ENCODE assay signal across 7 mouse cellular contexts in the genomic region with DNA sequence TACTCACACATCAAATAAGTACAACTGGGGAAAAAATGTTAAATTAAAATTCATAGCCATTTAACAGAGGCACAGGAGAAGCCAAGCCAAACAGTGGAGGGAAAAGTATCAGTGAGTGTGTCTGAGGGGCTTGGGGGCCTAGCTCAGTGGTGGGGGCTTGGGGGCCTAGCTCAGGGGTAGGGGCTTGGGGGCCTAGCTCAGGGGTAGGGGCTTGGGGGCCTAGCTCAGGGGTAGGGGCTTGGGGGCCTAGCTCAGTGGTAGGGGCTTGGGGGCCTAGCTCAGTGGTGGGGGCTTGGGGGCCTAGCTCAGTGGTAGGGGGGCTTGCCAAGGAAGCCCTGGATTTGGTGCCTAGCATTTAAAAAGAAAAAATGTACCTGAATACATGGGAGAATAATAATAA.
DNase-seq lines count a peak whose midpoint lies in the region; ATAC-seq and TF ChIP-seq lines count a peak whose summit lies in the region.
"Not testable (repeated sequence)": the region's sequence is repeated elsewhere in the genome, so short reads cannot be mapped to it uniquely, and the experiment has no call there.

No protein-coding gene starts in this region.

- ATAC-seq in heart, embryonic 11.5 days (replicated peaks; ENCODE audit: insufficient number of reproducible peaks, low FRiP score, low TSS enrichment) = peak; percentile 85
- peak; percentile 78 for ATAC-seq in hindbrain, embryonic 15.5 days (ENCODE audit: low FRiP score, low read depth)
- ATAC-seq in liver, embryonic 15.5 days (ENCODE audit: insufficient read depth) = peak; percentile 70; the same call in 1 of the 2 replicates
- ATAC-seq in neural tube, embryonic 12.5 days (ENCODE audit: low FRiP score, low read depth) = peak; percentile 80

- H3K36me3 ChIP-seq in forebrain, embryonic 10.5 days (replicated peaks); heart, embryonic 11.5 days (ENCODE audit: control insufficient read depth, insufficient read depth, low read length); hindbrain, embryonic 15.5 days; liver, embryonic 15.5 days (replicated peaks); midbrain, embryonic 10.5 days; neural tube, embryonic 12.5 days: not testable (repeated sequence)

- not testable (repeated sequence) for H3K27me3 ChIP-seq in forebrain, embryonic 10.5 days (ENCODE audit: poor library complexity, severe bottlenecking); heart, embryonic 11.5 days (ENCODE audit: control insufficient read depth, insufficient read depth, low read length); hindbrain, embryonic 15.5 days; liver, embryonic 15.5 days; neural tube, embryonic 12.5 days (replicated peaks)
- peaks cover 47% of the 10 kb centered on the region for H3K27me3 ChIP-seq in midbrain, embryonic 10.5 days (ENCODE audit: low read depth, poor library complexity, severe bottlenecking)

- TF ChIP-seq CTCF in layer of hippocampus, adult 2 months (conservative IDR thresholded peaks at IDR 0.05) = not testable (repeated sequence)

- H3K9ac ChIP-seq in heart, embryonic 11.5 days (ENCODE audit: low read depth, low read length); hindbrain, embryonic 15.5 days; liver, embryonic 15.5 days; neural tube, embryonic 12.5 days: not testable (repeated sequence)

- peak overlapping the region; percentile 76 for H3K27ac ChIP-seq in forebrain, embryonic 10.5 days
- H3K27ac ChIP-seq in heart, embryonic 11.5 days (ENCODE audit: low read depth, low read length); hindbrain, embryonic 15.5 days (replicated peaks); liver, embryonic 15.5 days (replicated peaks); neural tube, embryonic 12.5 days: not testable (repeated sequence)
- H3K27ac ChIP-seq in layer of hippocampus, adult 2 months = peak overlapping the region; percentile 82
- peak overlapping the region; percentile 63; the same call in 1 of the 2 replicates for H3K27ac ChIP-seq in midbrain, embryonic 10.5 days (replicated peaks)

- not testable (repeated sequence) for DNase-seq in forebrain, embryonic 10.5 days (ENCODE audit: extremely low spot score, low spot score); layer of hippocampus, adult 2 months (ENCODE audit: low spot score in 2 of 2); midbrain, embryonic 10.5 days (ENCODE audit: low spot score)

- not testable (repeated sequence) for H3K4me3 ChIP-seq in forebrain, embryonic 10.5 days; heart, embryonic 11.5 days (ENCODE audit: low read depth, low read length); hindbrain, embryonic 15.5 days; layer of hippocampus, adult 2 months; liver, embryonic 15.5 days (replicated peaks); midbrain, embryonic 10.5 days; neural tube, embryonic 12.5 days

- peaks cover 41% of the 10 kb centered on the region for H3K4me1 ChIP-seq in forebrain, embryonic 10.5 days
- H3K4me1 ChIP-seq in heart, embryonic 11.5 days (ENCODE audit: control insufficient read depth, insufficient read depth, low read length) = peaks cover 22% of the 10 kb centered on the region
- peaks cover 35% of the 10 kb centered on the region for H3K4me1 ChIP-seq in hindbrain, embryonic 15.5 days (replicated peaks)
- H3K4me1 ChIP-seq in liver, embryonic 15.5 days (replicated peaks) = peaks cover 15% of the 10 kb centered on the region
- peaks cover 43% of the 10 kb centered on the region for H3K4me1 ChIP-seq in midbrain, embryonic 10.5 days
- peaks cover 21% of the 10 kb centered on the region for H3K4me1 ChIP-seq in neural tube, embryonic 12.5 days

- not testable (repeated sequence) for H3K4me2 ChIP-seq in heart, embryonic 11.5 days; hindbrain, embryonic 15.5 days; liver, embryonic 15.5 days; neural tube, embryonic 12.5 days (replicated peaks)

- not testable (repeated sequence) for H3K9me3 ChIP-seq in forebrain, embryonic 10.5 days; heart, embryonic 11.5 days (replicated peaks; ENCODE audit: control insufficient read depth, low read length); hindbrain, embryonic 15.5 days; liver, embryonic 15.5 days (replicated peaks); midbrain, embryonic 10.5 days (replicated peaks); neural tube, embryonic 12.5 days
